Mouse (Mus musculus) MEL (cell line): ENCODE results near the gene Best3. TPM values are rescaled to one million over a fixed set of nuclear protein-coding genes. Genes with fewer than 3 reads are reported as not detected.

Experiments
- DNase-seq: peaks from one replicate; pipeline ENCODE4 v3.0.0; 2011; ENCODE audit warnings: low read depth, low spot score
- H3K27ac ChIP-seq: 2 replicates; pipeline ENCODE4 v1.5.1; 2012; ENCODE audit warnings: low read depth, mild to moderate bottlenecking, control low read depth, low read length, moderate library complexity; ENCODE audit not compliant: control insufficient read depth
- H3K27me3 ChIP-seq, 2 experiments: fragments of 150-350 bp in 1 of 2; sonication (generic) in 1 of 2; 2 replicates each; pipeline ENCODE4 v1.6.1; 2012; ENCODE audit warnings: low read length in 2 of 2, mild to moderate bottlenecking in 2 of 2, improper control_type of control experiment in 1 of 2, moderate library complexity in 1 of 2; ENCODE audit not compliant: insufficient read depth in 2 of 2, control insufficient read depth in 1 of 2
- H3K36me3 ChIP-seq, 2 experiments: 2 replicates each; pipeline ENCODE4 v1.6.1; 2012 to 2014; ENCODE audit warnings: low read length in 2 of 2, improper control_type of control experiment in 1 of 2, inconsistent platforms in 1 of 2, mild to moderate bottlenecking in 1 of 2; ENCODE audit not compliant: insufficient read depth in 2 of 2, control insufficient read depth in 1 of 2
- H3K4me1 ChIP-seq, 2 experiments: fragments of 150-350 bp in 1 of 2; sonication (generic) in 1 of 2; 2 replicates each; pipeline ENCODE4 v1.6.1; 2012; ENCODE audit warnings: low read length in 2 of 2, improper control_type of control experiment in 1 of 2, mild to moderate bottlenecking in 1 of 2; ENCODE audit not compliant: insufficient read depth in 2 of 2, control insufficient read depth in 1 of 2
- H3K4me3 ChIP-seq, 2 experiments: fragments of 150-350 bp in 1 of 2; sonication (generic) in 1 of 2; 2 replicates each; pipeline ENCODE4 v1.5.1; 2012; ENCODE audit warnings: low read depth in 2 of 2, low read length in 2 of 2, mild to moderate bottlenecking in 2 of 2, moderate library complexity in 2 of 2, control low read depth in 1 of 2, improper control_type of control experiment in 1 of 2; ENCODE audit not compliant: control insufficient read depth in 1 of 2, insufficient read depth in 1 of 2
- H3K79me2 ChIP-seq: 2 replicates; pipeline ENCODE4 v1.6.1; 2012; ENCODE audit warnings: mild to moderate bottlenecking, low read length, moderate library complexity; ENCODE audit not compliant: control insufficient read depth, poor library complexity, insufficient read depth
- H3K9ac ChIP-seq: 2 replicates; pipeline ENCODE4 v1.6.1; 2012; ENCODE audit warnings: low read depth, mild to moderate bottlenecking, control low read depth, low read length, moderate library complexity; ENCODE audit not compliant: control insufficient read depth, poor library complexity, severe bottlenecking
- H3K9me3 ChIP-seq: fragments of 150-350 bp; sonication (generic); replicated peaks from 2 replicates; pipeline ENCODE4 v1.6.1; 2012; ENCODE audit warnings: mild to moderate bottlenecking, low read length, improper control_type of control experiment, moderate library complexity; ENCODE audit not compliant: insufficient read depth
- JUND ChIP-seq: IDR thresholded peaks from 2 replicates; pipeline ENCODE4 v1.6.1; 2011; ENCODE audit warnings: low read depth, mild to moderate bottlenecking, improper control_type of control experiment, low read length
- MEF2A ChIP-seq: IDR thresholded peaks from 2 replicates; pipeline ENCODE4 v1.6.1; 2014; ENCODE audit warnings: low read depth, mild to moderate bottlenecking, inconsistent platforms, low read length, improper control_type of control experiment; ENCODE audit not compliant: poor library complexity, insufficient replicate concordance, severe bottlenecking; ENCODE audit errors: extremely low read depth
- MXI1 ChIP-seq: IDR thresholded peaks from 2 replicates; pipeline ENCODE4 v1.6.1; 2011; ENCODE audit warnings: mild to moderate bottlenecking, low read depth, low read length, improper control_type of control experiment
- MYC ChIP-seq: IDR thresholded peaks from 2 replicates; pipeline ENCODE4 v1.6.1; 2011; ENCODE audit warnings: low read depth, mild to moderate bottlenecking, low read length, improper control_type of control experiment, moderate library complexity
- NRF1 ChIP-seq: IDR thresholded peaks from 2 replicates; pipeline ENCODE4 v1.6.1; 2014; ENCODE audit warnings: low read depth, mild to moderate bottlenecking, inconsistent platforms, low read length, improper control_type of control experiment, moderate library complexity; ENCODE audit not compliant: poor library complexity, insufficient read depth, severe bottlenecking
- POLR2A ChIP-seq, 2 experiments: IDR thresholded peaks; 2 replicates each; pipeline ENCODE4 v1.6.1; 2011 to 2012; ENCODE audit warnings: low read length in 2 of 2, mild to moderate bottlenecking in 2 of 2, control low read depth in 1 of 2, improper control_type of control experiment in 1 of 2, low read depth in 1 of 2, moderate library complexity in 1 of 2; ENCODE audit not compliant: control insufficient read depth in 1 of 2, insufficient read depth in 1 of 2, poor library complexity in 1 of 2
- SIN3A ChIP-seq: IDR thresholded peaks from 2 replicates; pipeline ENCODE4 v1.6.1; 2012; ENCODE audit warnings: low read length, improper control_type of control experiment, inconsistent platforms
- TAL1 ChIP-seq: IDR thresholded peaks from 2 replicates; pipeline ENCODE4 v1.6.1; 2012; ENCODE audit warnings: mild to moderate bottlenecking, inconsistent platforms, low read length, moderate library complexity, mixed read lengths
- USF2 ChIP-seq, 2 experiments: IDR thresholded peaks; 2 replicates each; pipeline ENCODE4 v1.6.1; 2011 to 2012; ENCODE audit warnings: improper control_type of control experiment in 2 of 2, low read length in 2 of 2, borderline replicate concordance in 1 of 2, inconsistent platforms in 1 of 2, low read depth in 1 of 2, mild to moderate bottlenecking in 1 of 2; ENCODE audit not compliant: insufficient read depth in 1 of 2
- ZNF384 ChIP-seq: IDR thresholded peaks from 2 replicates; pipeline ENCODE4 v1.6.1; 2012; ENCODE audit warnings: low read depth, mild to moderate bottlenecking, inconsistent platforms, low read length, improper control_type of control experiment
- polyA plus RNA-seq, 2 experiments: library from polyadenylated mRNA; stranded (reverse) in 1 of 2; unstranded in 1 of 2; fragments of >175 nt in 1 of 2; fragments of >200 nt in 1 of 2; gene quantifications; 2 replicates each; pipeline versions ENCODE4 v1.2.1 to v1.2.4; 2012; ENCODE audit warnings: low replicate concordance in 2 of 2, low read depth in 1 of 2; ENCODE audit not compliant: insufficient read length in 2 of 2, insufficient read depth in 1 of 2, missing spikeins in 1 of 2
- total RNA-seq: library from RNA; depleted of rRNA; stranded (reverse); fragments of 300-350 nt; gene quantifications from 2 replicates; pipeline ENCODE4 v1.2.3, GENCODE M21; 2012

The Best3 gene
- total and polyA plus RNA-seq, 3 experiments: not detected

DNA sequence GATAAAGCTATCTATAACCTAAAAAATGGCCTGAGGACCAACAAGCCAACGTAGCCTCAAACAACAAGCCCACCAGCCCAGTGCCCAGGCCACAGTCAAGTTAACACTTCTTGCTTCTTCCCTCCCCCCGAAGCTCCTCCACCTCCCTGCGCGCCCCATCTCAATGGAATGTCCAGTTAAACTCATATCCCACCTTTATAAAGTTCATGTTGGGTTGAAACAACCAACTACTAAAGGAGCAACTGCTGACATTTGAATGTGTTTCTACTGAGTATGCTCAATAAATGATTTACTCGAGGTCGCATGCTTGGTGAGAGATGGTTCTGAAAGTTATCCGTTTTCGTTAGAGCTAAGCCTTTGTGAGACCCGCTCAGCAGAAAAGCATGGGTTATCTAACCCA is 37.7 kb upstream of the Best3 start:
- no peak for TF ChIP-seq SIN3A
- no peak for TF ChIP-seq MYC
- no peak for TF ChIP-seq USF2 (IDR thresholded peaks at IDR 0.05; ENCODE audit: borderline replicate concordance in 1 of 2, insufficient read depth in 1 of 2, low read depth in 1 of 2, low read length in 2 of 2)
- no peak for TF ChIP-seq JUND
- no peak for TF ChIP-seq MEF2A
- no peak for TF ChIP-seq TAL1
- TF ChIP-seq ZNF384: no peak
- no peaks in the 10 kb centered on the region for H3K27me3 ChIP-seq
- no peaks in the 10 kb centered on the region for H3K9me3 ChIP-seq
- DNase-seq: no peak
- H3K79me2 ChIP-seq: peaks cover 10% of the 10 kb centered on the region
- no peak overlapping the region for H3K27ac ChIP-seq
- peaks cover 3% of the 10 kb centered on the region in 2 experiments; a peak in 1 of 4 replicates for H3K4me1 ChIP-seq
- H3K9ac ChIP-seq: no peak overlapping the region
- H3K36me3 ChIP-seq: peaks cover 0 to 4% of the 10 kb centered on the region in 2 experiments; a peak in 1 of 4 replicates
- H3K4me3 ChIP-seq: no peak overlapping the region

DNA sequence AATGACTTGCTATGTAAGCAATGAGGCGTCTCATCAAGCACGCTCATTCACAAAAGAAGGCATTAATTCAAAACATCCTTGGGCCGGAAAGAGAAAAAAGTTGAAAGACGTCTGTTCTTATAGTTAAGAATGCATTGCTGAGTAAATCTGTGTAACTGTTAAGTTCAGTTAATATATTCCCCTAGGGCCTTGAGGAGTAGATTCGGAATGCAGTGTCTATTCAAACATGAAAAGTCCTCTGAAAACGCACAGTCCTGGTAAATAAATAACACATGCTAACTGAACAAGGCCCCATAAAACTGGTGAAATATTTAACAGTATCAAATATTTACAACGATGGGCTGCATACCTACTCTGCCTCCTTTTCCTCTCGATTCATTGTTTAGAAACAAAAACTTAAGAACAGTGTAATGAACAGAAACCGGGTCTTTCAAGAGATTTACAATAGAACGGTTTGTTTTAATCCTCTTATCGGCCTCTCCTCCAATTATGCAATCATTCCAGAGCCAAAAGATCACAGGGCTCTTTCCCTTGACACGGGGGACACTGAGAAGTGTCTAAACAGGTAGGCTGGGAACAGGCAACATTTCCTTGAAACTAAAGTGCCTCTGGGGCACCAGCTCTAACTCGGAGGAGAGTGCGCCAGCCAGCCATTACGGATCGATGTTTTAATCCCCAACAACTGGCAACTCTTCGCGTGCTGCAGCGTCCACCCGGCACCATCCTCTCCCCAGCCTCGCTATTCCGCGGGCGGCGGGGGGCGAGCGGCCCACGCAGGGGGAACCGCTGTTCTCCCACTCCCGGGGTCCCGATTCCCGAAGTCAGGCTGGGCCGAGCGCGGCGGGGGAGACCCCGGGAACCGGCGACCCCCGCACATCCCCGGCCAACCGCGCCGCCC is 36.8 kb upstream of the Best3 start:
- Histone ChIP-seq H3K9ac (peak overlapping the region; percentile 90), H3K27ac (no peak overlapping the region), H3K79me2 (peaks cover 10% of the 10 kb centered on the region), H3K4me1 (peaks cover 3% of the 10 kb centered on the region in 2 experiments; a peak in 1 of 4 replicates), H3K4me3 (peak overlapping the region; percentile 81 to 98), H3K27me3 (no peaks in the 10 kb centered on the region), H3K36me3 (peaks cover 0 to 4% of the 10 kb centered on the region in 2 experiments; a peak in 1 of 4 replicates), H3K9me3 (no peaks in the 10 kb centered on the region)
- TF ChIP-seq MEF2A: no peak
- no peak for TF ChIP-seq POLR2A (IDR thresholded peaks at IDR 0.05; ENCODE audit: control insufficient read depth in 1 of 2, insufficient read depth in 1 of 2, low read depth in 1 of 2, low read length in 2 of 2, poor library complexity in 1 of 2)
- no peak for TF ChIP-seq NRF1
- TF ChIP-seq TAL1: no peak
- TF ChIP-seq MXI1: no peak
- TF ChIP-seq SIN3A: no peak
- no peak for TF ChIP-seq USF2 (IDR thresholded peaks at IDR 0.05; ENCODE audit: borderline replicate concordance in 1 of 2, insufficient read depth in 1 of 2, low read depth in 1 of 2, low read length in 2 of 2)
- peak; percentile 53 for DNase-seq
